Mouse (Mus musculus) cortical plate, adult 2 months (tissue): ENCODE data around the gene Arhgap29. TPM values are rescaled to one million over a fixed set of nuclear protein-coding genes. Genes with fewer than 3 reads are reported as not detected.

ENCODE experiments used
- H3K27ac ChIP-seq: fragments of 200-500 bp; 2 replicates; pipeline ENCODE4 v1.5.1; 2012; ENCODE audit warnings: low read length, control low read depth, inconsistent platforms; ENCODE audit not compliant: insufficient read depth
- H3K4me1 ChIP-seq: fragments of 200-500 bp; 2 replicates; pipeline ENCODE4 v1.6.1; 2011; ENCODE audit warnings: low read length; ENCODE audit not compliant: control insufficient read depth, insufficient read depth
- H3K4me3 ChIP-seq: fragments of 200-500 bp; 2 replicates; pipeline ENCODE4 v1.5.1; 2011; ENCODE audit warnings: mild to moderate bottlenecking, low read length, control low read depth; ENCODE audit not compliant: insufficient read depth
- CTCF ChIP-seq: fragments of 200-500 bp; IDR thresholded peaks from 2 replicates; pipeline ENCODE4 v1.5.1; 2011; ENCODE audit warnings: mild to moderate bottlenecking, control low read depth, low read length; ENCODE audit not compliant: insufficient read depth; ENCODE audit errors: extremely low read depth
- POLR2A ChIP-seq: fragments of 200-500 bp; IDR thresholded peaks from 2 replicates; pipeline ENCODE4 v1.6.1; 2011; ENCODE audit warnings: mild to moderate bottlenecking, low read length, control low read depth; ENCODE audit not compliant: insufficient read depth; ENCODE audit errors: extremely low read depth
- polyA plus RNA-seq: library from polyadenylated mRNA; depleted of rRNA; stranded (reverse); fragments of >200 nt; gene quantifications from 2 replicates; pipeline ENCODE4 v1.2.3, GENCODE M21; 2012

Gene Arhgap29
- polyA plus RNA-seq, 1 experiment, result 16.8 TPM

GRCm38 (mm10) chr3:121982450-121982849, 30.1 kb downstream of the Arhgap29 start:
- TF ChIP-seq POLR2A, result no peak
- no peak for TF ChIP-seq CTCF

GRCm38 (mm10) chr3:121995125-121995524, 42.8 kb downstream of the Arhgap29 start:
- H3K4me1 ChIP-seq, result no peaks in the 10 kb centered on the region
- no peak for TF ChIP-seq POLR2A
- TF ChIP-seq CTCF, result no peak
- no peak overlapping the region for H3K4me3 ChIP-seq
- H3K27ac ChIP-seq, result no peak overlapping the region

More at GRCm38 (mm10) chr3:121982450-121982849, 30.1 kb downstream of the Arhgap29 start:
- no peak overlapping the region; the same call in 1 of the 2 replicates for H3K27ac ChIP-seq
- no peaks in the 10 kb centered on the region for H3K4me1 ChIP-seq
- H3K4me3 ChIP-seq, result no peak overlapping the region

GRCm38 (mm10) chr3:121999934-122000333, 47.6 kb downstream of the Arhgap29 start:
- TF ChIP-seq POLR2A, result no peak
- no peak for TF ChIP-seq CTCF
- no peak overlapping the region for H3K4me3 ChIP-seq
- no peak overlapping the region for H3K27ac ChIP-seq
- no peaks in the 10 kb centered on the region for H3K4me1 ChIP-seq

GRCm38 (mm10) chr3:122001568-122001967, 49.2 kb downstream of the Arhgap29 start:
- TF ChIP-seq CTCF (no peak), POLR2A (no peak)
- H3K4me1 ChIP-seq, result no peaks in the 10 kb centered on the region
- no peak overlapping the region for H3K27ac ChIP-seq
- H3K4me3 ChIP-seq, result no peak overlapping the region

- TF ChIP-seq POLR2A, result no peak
- H3K4me3 ChIP-seq, result no peak overlapping the region
- H3K4me1 ChIP-seq, result no peaks in the 10 kb centered on the region
- H3K27ac ChIP-seq, result no peak overlapping the region
Measured at GRCm38 (mm10) chr3:122009818-122010217, 57.5 kb downstream of the Arhgap29 start.

- Histone ChIP-seq H3K4me3 (no peak overlapping the region), H3K4me1 (no peaks in the 10 kb centered on the region)
- TF ChIP-seq CTCF, result no peak
- no peak for TF ChIP-seq POLR2A
Measured at GRCm38 (mm10) chr3:122010292-122010691, 58.0 kb downstream of the Arhgap29 start.

GRCm38 (mm10) chr3:122012464-122012863, 60.1 kb downstream of the Arhgap29 start:
- Histone ChIP-seq H3K4me3 (no peak overlapping the region), H3K4me1 (no peaks in the 10 kb centered on the region), H3K27ac (no peak overlapping the region)
- TF ChIP-seq CTCF, result no peak
- no peak for TF ChIP-seq POLR2A

More at GRCm38 (mm10) chr3:122010292-122010691, 58.0 kb downstream of the Arhgap29 start:
- no peak overlapping the region for H3K27ac ChIP-seq

- H3K4me3 ChIP-seq, result no peak overlapping the region
- TF ChIP-seq POLR2A, result no peak
- TF ChIP-seq CTCF, result no peak
- H3K27ac ChIP-seq, result no peak overlapping the region
- no peaks in the 10 kb centered on the region for H3K4me1 ChIP-seq
Measured at GRCm38 (mm10) chr3:122018421-122018820, 66.1 kb downstream of the Arhgap29 start.

GRCm38 (mm10) chr3:122019159-122019558, 66.8 kb downstream of the Arhgap29 start:
- no peaks in the 10 kb centered on the region for H3K4me1 ChIP-seq
- TF ChIP-seq CTCF, result no peak
- H3K27ac ChIP-seq, result no peak overlapping the region
- H3K4me3 ChIP-seq, result no peak overlapping the region

- Histone ChIP-seq H3K4me3 (no peak overlapping the region), H3K27ac (no peak overlapping the region), H3K4me1 (no peaks in the 10 kb centered on the region)
- TF ChIP-seq CTCF, result no peak
- no peak for TF ChIP-seq POLR2A
Measured at GRCm38 (mm10) chr3:122021029-122021652, 68.8 kb downstream of the Arhgap29 start.
